Mouse (Mus musculus): ENCODE results near the gene Msl1.

The Msl1 gene

DNA sequence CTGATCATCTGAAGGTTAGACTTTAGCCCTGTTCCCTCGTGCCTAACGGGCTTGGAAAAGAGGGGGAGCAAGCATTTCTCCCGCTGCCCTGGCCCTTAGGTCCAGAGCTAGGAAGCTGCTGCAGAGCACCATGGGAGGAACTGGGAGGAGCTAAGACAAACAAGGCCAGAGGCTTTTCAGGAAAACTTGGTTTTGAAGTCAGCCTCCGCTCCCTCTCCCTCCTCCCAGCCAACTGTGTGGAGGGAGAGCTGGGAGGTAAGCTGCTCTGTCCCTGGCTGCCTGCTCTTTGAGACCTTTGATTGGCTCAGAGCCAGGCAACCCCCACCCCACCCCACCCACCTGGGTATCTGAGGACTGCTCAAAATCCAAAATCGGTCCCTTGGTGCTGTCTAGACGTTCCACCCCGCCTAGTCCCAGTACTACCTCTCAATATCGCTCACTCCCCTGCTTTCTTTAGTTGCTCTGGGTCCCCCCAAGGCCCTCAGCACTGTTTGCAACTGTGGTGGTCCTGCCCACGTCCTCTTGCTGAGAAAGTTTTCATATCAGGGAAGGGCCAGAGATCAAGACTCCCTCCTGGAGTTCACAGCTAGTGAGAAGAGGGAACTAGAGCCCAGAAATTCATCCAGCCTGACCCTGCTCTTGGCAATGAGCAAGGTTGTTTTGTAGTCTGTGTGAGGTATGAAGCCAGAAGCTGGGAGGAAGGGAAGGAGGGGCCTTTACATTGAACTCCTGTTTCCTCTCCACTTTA, 18.3 kb upstream of the Msl1 start:
- in situ Hi-C loops (cut with MboI) = no loop called here

DNA sequence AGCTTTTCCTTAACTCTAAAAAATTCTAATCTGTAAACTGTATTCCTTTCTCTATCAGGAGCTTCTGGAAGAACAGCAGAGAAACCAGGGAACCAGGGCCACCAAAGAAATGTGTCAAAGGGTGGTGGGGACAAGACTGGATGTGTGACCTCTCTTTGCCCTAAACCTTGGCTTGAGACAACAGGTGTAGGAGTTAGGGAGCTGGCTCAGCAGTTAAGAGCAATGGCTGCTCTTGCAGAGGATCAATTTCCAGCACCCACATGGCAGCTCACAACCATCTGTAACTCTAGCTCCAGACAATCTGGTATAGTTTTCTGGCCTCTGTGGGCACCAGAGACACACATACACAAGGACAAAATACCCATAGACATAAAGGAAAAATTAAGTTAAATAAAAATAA, 17.4 kb upstream of the Msl1 start:
- in situ Hi-C loops (cut with MboI) = no loop called here

DNA sequence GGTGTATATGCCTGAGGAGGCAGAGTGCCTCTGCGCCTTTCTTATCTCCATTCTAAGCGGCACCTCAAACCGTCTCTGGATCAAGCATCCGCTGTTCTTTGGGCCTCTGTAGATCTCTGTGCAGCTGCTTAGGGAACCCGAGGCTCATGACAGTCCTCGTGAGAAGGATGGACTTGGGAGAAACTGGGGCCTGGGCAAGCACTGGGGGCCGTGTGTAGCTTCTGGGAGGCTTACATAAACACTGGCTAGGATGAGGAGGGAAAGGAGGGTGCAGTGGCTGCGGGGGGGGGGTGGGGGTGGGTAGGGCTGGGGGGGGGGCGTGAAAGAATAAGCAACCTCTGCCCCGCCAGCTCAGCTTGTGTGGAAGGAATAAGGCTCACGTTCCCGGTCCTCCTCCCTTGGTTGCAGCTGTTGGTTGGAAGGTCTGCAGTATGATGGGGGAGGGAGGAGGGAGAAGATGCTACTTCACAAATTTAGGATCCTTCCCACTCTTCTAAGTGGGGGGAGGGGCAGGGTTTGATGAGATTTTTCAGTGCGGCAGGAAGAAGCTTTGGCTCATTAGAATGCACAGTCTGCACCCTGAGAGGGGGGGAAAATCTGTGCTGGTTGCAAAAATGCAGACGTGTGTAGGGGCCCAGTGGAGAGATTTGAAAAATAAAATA, 13.3 kb upstream of the Msl1 start:
- in situ Hi-C loops (cut with MboI) = loop anchor here (10.0 kb wide), 1 partner anchor 47 kb away; no protein-coding TSS in a partner anchor

DNA sequence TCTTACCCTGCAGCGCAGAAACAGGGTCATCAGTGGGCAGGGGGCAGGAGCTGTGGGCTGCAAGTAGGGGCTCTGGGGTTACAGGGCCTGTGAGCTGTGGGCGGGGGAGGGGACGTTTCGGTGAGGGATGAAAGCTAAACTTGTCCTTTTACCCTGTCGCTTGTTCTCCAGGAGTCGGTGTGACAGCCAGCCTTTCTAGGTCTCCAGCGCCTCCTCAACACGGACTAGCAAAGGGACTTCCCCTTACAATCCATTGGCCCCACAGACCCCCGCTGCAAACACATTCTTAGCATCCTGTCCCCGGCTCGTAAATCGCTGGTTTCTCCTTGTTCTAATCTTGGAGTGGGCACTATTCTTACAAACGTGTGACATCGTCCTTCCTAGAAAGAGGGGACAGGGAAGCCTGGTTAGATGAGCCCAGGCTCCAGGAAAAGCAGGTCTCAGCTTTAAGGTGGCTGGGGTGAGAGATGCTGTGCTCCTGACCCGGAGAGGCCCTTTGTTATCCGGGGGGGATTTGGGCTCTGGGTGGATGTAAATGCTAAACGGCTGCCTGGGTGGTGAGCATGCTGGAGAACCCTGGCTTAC, 12.6 kb upstream of the Msl1 start:
- in situ Hi-C loops (cut with MboI) = loop anchor here (10.0 kb wide), 1 partner anchor 48 kb away; no protein-coding TSS in a partner anchor

DNA sequence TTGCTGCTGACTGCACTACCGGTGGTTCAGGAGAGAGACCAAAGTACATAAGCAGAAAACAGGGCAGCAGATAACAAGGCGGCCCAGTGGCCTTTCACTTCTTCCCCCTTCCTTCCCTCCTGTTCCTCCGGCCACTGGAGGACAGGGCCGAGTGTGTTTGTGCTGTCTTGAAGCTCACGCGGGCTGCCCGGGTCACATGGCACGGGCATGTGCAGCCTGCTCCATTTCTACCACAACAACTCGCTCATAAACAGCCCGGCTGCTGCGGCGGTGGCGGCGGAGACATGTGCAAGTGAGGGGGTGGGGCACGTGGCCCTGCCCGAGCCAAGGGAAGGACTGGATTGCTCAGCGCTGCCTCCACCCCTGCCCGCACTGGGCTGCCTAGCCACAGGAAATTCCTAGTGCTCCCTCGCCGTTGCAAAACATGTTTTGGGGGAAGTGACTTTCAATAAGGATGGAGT, 12.1 kb upstream of the Msl1 start:
- in situ Hi-C loops (cut with MboI) = loop anchor here (10.0 kb wide), 1 partner anchor 48 kb away; no protein-coding TSS in a partner anchor

DNA sequence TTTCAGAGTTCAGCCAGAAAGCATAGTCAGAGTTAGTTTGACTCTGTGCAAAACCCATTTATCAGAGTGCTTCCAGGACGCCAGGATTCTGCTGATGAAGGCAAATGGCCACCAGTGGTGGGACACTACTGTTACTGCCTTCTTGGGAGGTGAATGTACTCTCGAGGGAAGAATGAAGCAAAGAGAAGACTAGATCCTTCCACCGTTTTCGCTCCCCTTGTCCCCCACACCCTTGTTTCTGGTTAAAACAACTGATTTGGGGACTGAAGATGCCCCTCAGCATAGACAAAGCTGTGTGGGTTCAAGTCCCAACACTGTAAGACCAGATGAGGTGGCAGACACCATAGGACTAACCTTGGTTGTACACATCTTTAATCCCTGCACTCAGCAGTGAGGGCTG, 11.2 kb upstream of the Msl1 start:
- in situ Hi-C loops (cut with MboI) = loop anchor here (10.0 kb wide), 1 partner anchor 49 kb away; no protein-coding TSS in a partner anchor

DNA sequence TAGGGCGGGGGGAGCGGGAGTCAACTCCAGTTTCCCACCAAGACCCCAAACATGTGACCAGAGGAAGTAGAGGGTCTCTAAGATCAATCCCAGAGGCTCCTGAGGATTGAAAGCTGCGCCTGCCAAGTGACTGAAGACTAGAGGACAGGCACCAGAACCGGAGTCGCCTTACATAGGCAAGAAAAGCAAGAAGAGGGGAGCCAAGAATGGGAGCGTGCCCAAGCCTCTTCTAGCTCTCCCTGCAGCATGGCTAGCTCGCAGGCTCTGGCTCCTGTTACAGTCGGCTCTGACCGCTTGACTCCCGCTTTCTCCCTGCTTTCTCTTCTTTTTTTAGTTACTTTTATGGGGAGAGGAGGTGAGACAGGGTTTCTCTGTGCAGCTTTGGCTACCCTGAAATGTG, 10.1 kb upstream of the Msl1 start:
- in situ Hi-C loops (cut with MboI) = loop anchor here (10.0 kb wide), 1 partner anchor 50 kb away; no protein-coding TSS in a partner anchor

DNA sequence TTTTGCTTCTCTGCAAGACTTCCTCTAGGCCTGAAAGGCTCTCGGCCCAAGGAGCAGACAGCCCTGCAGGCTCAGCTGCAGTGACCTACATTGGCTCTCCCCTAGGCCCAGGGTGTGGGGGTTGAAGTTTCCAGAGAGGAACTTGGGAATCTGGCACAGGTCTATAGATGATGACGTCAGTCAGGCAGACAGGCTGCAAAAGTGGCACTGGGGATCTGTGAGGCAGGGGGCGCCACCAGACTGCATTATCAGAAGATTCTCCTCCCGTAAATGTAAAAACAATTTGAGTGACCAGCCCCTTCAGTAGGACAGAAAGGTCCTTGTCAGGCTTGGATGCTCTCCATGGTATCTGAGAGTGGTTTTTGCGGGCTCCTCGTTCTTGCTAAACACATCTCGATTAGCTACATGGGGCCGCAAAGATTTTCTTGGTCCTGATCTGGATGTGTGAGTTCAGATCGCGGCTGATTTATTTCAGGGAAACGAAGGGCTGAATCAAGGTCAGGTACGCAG, 9.5 kb upstream of the Msl1 start:
- in situ Hi-C loops (cut with MboI) = loop anchor here (10.0 kb wide), 1 partner anchor 51 kb away; no protein-coding TSS in a partner anchor

DNA sequence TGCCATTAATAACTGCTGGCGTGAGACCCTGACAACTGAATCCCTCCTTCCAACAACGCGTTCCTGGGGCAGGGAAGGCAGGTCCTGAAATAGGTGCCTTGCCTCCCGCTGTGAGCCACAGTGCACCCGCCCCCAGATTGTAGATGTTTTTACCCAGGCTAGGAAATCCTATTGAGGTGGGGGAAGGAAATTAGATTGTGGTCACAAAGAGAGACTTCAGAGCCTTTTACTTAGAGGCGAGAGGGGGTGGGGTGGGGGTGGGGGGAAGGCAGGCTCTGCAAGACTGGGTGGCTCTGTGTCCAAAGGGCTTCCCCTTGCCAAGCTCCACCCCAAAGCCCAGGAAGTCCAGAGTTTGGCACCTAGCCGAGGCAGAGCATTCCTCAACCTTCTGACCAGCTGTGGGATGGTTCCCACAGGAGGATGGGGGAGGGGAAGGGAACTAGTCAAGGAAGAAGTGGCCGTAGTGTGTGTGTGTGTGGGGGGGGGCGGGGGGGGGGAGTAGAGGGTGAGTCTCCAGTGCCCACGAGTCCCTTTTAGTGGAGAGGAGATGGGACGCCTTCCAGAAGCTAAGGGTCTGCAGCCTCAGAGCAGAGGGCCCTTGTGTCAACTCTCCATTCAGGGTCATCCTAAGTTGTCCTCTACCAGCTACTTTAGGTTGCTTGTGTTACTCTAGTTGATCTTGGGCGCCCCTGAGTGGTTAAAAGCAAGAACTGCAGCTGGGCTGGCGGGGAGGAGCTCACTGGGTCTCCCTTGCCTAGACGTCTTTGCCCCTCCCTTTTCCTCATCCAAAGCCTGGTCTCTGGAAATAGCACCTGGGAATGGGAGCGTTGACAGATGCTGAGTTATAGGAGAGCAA, 8.7 kb upstream of the Msl1 start:
- in situ Hi-C loops (cut with MboI) = loop anchor here (10.0 kb wide), 1 partner anchor 52 kb away; no protein-coding TSS in a partner anchor

DNA sequence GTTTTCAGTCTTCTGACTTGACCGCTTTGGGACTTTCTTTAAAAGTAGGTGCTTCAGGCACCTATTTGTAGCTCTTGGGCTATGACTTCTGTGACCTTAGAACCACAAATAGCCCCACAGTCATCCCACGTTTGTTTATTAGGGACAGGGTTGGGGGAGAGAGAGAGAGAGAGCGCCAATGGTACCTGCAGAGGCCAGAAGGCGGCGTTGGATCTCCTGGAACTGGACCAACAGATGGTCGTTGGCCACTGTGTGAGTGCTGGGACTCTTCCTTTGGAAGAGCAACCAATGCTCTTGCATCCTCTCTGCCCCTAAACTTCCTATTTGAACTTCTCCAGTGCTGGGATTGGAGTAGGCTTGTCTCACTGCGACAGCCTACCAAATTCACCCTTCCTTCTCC, 8.1 kb upstream of the Msl1 start:
- in situ Hi-C loops (cut with MboI) = loop anchor here (10.0 kb wide), 1 partner anchor 52 kb away; no protein-coding TSS in a partner anchor

DNA sequence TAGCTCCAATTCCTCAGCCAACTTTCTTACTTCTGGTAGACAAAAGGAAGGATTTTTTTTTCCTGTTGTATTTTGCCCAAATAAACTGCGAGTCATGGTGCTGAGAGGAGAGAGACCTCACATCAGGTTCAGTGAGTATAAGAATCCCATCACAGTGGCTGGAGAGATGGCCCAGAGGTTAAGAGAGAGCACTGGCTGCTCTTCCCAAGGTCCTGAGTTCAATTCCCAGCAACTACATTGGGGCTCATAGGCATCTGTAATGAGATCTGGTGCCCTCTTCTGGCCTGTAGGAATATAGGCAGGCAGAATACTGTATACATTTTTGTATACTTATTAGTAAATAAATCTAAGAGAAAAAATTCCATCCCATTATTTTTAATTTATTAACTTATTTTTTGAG, 7.6 kb upstream of the Msl1 start:
- in situ Hi-C loops (cut with MboI) = loop anchor here (10.0 kb wide), 1 partner anchor 53 kb away; no protein-coding TSS in a partner anchor

DNA sequence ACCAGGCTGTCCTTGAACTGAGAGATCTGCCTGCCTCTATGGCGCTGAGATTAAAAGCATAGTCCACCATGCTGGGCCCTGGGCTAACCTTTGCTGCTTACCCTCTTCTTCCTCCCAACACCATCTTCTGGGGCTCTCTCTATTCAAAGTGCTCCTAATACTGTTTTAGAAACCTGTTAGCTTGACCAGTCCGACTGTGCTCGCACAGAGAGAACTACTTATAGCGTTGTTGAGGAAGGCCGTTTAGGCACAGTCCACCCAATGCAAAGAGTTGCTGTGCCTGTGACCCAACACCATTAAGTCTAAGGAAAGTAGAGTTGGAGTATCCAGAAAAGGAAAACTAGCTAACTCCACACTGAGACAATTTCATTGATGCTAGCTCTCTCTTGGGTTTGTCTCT, 7.2 kb upstream of the Msl1 start:
- in situ Hi-C loops (cut with MboI) = loop anchor here (10.0 kb wide), 1 partner anchor 53 kb away; no protein-coding TSS in a partner anchor

DNA sequence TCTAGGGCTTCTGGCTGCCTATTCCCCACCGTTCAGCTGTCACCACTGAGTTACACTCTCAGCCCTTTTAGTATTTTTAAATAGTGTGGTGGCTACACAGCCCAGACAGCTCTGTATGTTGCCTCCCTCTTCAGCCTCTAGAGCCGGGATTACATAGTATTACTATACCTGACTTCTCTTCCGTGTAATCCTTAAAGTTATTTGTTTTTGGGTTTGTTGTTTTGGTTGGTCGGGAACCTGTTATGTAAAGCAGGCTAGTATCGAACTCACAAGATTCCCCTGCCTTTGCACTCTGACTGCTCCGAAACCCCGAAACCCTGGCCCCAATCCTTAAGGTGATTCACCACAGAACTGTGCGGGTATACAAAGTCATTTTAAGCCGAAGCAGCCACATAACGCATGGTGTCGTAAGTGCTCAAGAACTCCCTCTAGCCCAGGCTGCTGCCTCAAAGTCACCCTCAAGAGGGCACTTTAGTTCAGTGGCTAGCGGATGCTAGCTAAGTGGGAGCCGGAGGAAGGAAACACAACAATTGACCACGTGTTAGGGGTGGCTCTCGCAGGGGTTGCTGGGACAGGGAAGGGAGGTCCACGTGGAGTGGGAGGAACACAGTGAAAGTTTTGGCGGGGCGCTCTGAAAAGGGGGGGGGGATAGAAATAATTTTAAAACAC, 6.6 kb upstream of the Msl1 start:
- in situ Hi-C loops (cut with MboI) = loop anchor here (10.0 kb wide), 1 partner anchor 54 kb away; no protein-coding TSS in a partner anchor

DNA sequence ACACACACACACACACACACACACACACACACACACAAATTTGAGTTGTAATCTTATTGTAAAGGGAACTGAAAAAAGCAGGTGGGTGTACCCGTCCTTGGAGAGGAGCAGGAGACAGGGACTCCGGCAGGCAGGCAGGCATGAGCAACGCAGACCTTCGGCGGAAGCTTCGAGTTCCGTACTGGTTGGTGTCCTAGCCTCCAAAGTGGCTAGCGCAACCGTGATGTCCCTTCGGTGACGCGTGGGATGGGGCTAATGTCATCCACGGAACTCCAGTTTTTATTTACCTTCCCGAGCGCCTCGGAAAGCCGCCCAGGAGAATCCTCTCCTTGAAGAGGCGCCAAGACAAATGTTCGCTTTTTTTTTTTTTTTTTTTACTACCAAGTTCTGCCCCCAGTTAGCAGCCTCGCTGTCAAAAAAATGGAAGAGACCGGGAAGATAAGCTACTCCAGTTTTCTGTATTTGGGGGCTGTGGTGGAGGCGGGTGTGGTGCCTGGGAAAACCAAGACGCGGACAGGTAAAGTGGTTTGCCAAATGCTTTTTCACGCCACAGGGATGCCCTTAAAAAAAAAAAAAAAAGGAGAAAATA, 6.0 kb upstream of the Msl1 start:
- in situ Hi-C loops (cut with MboI) = loop anchor here (10.0 kb wide), 1 partner anchor 55 kb away; no protein-coding TSS in a partner anchor

DNA sequence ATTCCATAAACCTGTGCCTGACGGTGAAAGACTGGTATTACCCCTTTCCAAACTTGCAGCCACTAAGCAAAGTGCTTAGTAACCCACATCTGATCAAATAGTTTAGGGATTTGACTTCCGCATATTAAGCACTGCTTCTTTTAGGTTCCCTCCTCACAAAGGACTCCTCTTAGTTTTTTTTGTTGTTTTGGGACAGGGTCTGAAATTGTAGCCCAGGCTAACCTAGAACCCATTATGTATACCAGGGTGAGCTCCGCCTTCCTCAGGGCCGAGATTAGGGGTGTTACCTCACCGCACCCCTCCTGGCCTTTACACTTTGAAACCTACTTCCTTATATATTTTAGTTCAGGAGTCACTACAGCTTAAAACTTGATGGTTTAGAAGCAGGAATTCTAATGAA, 5.5 kb upstream of the Msl1 start:
- in situ Hi-C loops (cut with MboI) = loop anchor here (10.0 kb wide), 1 partner anchor 55 kb away; no protein-coding TSS in a partner anchor

DNA sequence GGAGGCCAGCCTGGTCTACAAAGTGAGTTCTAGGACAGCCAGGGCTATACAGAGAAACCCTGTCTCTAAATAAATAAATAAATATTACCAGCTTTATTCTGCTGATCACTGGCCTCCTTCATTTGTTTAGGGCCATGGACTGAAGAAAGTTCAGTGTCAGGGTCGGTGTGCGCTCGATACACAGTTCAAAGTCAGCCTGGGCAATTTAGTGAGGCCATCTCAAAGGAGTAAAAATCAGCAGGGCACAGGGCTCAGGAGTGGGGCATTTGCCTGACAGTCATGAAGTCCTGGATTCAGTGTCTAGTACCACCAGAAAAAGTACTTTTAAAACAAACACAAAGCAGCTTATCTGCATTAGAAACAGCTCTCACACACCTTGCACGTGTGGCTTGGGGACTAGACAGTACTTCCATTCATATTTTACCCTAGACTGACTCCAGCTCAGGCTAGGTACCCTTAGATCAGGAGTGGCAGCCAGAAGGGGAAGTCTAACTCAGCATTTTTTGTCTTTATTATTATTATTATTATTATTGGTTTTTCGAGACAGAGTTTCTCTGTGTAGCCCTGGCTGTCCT, 4.6 kb upstream of the Msl1 start:
- in situ Hi-C loops (cut with MboI) = no loop called here

DNA sequence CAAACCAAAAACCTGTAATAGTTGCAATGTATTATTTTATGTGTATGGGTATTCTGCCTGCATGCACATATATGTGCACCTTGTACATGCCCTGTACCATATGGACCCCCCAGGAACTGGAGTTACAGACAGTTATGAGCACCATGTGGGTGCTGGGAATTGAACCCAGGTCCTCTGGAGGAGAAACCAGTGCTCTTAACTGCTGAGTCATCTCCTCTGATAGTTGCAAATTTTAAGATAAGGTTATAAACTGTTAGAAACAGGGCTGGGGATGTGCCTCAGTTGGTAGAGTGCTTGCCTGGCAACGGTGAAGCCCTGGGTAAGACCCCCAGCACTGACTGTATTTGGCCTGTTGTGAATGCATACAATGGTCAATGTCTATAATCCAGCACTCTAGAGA, 3.9 kb upstream of the Msl1 start:
- in situ Hi-C loops (cut with MboI) = no loop called here

DNA sequence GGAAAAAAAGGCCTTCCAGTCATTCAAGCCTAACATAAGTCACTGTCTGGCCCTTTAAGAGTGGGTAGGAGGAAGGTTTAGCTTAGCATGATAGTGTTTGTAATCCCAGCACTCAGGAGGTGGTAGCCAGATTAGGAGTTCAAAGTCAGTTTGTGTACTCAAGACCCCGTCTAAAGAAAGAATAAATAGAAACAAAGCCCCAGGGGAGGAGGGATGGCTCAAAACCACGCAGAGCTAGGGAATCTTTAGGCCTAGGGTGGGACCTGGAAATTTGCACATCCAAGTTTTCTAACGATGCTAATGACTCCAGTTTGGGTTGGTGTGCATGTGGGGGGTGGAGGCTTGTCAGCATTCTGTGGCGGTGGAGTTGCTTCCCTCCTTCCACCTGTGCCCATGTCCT, 3.2 kb upstream of the Msl1 start:
- in situ Hi-C loops (cut with MboI) = no loop called here

DNA sequence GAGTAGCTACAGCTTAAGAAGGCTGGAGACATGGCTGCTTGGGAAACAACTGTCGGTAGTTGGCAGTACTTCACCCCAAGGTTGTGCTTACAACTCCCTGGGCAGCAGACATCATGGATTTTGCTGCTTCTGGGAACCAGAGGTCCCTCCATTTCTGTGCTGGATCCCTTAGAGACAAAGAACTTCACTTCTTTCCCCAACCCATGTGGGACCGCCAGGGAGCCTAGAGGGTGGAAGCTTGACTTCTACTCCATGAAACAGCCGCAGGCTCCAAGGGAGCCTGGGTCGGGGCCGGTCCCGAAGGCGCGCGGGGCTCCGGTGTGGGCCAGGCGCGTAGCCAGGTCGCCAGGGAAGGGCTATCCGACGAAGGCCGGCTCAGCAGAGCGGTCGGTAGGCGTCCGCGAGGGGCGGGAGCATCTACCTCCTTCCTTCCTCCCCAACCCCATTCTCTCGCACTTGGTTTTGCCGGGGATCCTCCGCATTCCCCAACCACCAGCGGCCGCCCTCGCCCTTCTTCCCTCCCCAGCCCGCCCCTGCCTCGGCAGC, 774 bp upstream of the Msl1 start:
- in situ Hi-C loops (cut with MboI) = no loop called here

Measured in mature B cell (primary cell).